Mouse (Mus musculus) liver, embryonic 14.5 days (tissue): ENCODE measurements around the gene Hhat. TPM values are rescaled to one million over a fixed set of nuclear protein-coding genes. Genes with fewer than 3 reads are reported as not detected.

ENCODE experiments used
- ATAC-seq: fragments of 200-750 bp; cut with Nextera tagmentation; 2 replicates; pipeline ENCODE4 v1.8.0; 2017; ENCODE audit warnings: moderate number of reproducible peaks, mild to moderate bottlenecking, moderate library complexity; ENCODE audit not compliant: insufficient read depth
- DNase-seq, 3 experiments: peaks; one replicate each; pipeline ENCODE4 v3.0.0-alpha.2; 2012 to 2013; ENCODE audit warnings: low read depth in 3 of 3, low spot score in 3 of 3
- H3K27ac ChIP-seq: fragments of 300-500 bp; sonication (generic); 2 replicates; pipeline ENCODE4 v1.5.1; 2014; ENCODE audit warnings: moderate library complexity, mild to moderate bottlenecking, control low read depth, inconsistent platforms
- H3K27me3 ChIP-seq: fragments of 300-500 bp; sonication (generic); 2 replicates; pipeline ENCODE4 v1.6.1; 2014; ENCODE audit warnings: mild to moderate bottlenecking, low read length, moderate library complexity; ENCODE audit not compliant: control insufficient read depth, insufficient read depth
- H3K36me3 ChIP-seq: fragments of 300-500 bp; sonication (generic); replicated peaks from 2 replicates; pipeline ENCODE4 v1.6.1; 2014; ENCODE audit warnings: low read depth; ENCODE audit not compliant: control insufficient read depth, insufficient read depth
- H3K4me1 ChIP-seq, 2 experiments: fragments of 200-500 bp in 1 of 2; fragments of 300-500 bp in 1 of 2; sonication (generic) in 1 of 2; replicated peaks; 2 replicates each; pipeline ENCODE4 v1.6.1; 2012 to 2014; ENCODE audit warnings: antibody characterized with exemption in 1 of 2, inconsistent platforms in 1 of 2, low read length in 1 of 2; ENCODE audit not compliant: control insufficient read depth in 2 of 2, insufficient read depth in 2 of 2
- H3K4me2 ChIP-seq: fragments of 300-500 bp; sonication (generic); 2 replicates; pipeline ENCODE4 v1.6.1; 2014; ENCODE audit warnings: low read depth, mild to moderate bottlenecking, control low read depth, moderate library complexity
- H3K4me3 ChIP-seq, 2 experiments: fragments of 200-500 bp in 1 of 2; fragments of 300-500 bp in 1 of 2; sonication (generic) in 1 of 2; 2 replicates each; pipeline ENCODE4 v1.5.1; 2012 to 2014; ENCODE audit warnings: low read depth in 2 of 2, low read length in 2 of 2, mild to moderate bottlenecking in 2 of 2, control low read depth in 1 of 2, inconsistent platforms in 1 of 2, moderate library complexity in 1 of 2; ENCODE audit not compliant: insufficient read depth in 1 of 2
- H3K9ac ChIP-seq: fragments of 300-500 bp; sonication (generic); replicated peaks from 2 replicates; pipeline ENCODE4 v1.6.1; 2014; ENCODE audit warnings: mild to moderate bottlenecking, control low read depth, moderate library complexity
- H3K9me3 ChIP-seq: fragments of 300-500 bp; sonication (generic); 2 replicates; pipeline ENCODE4 v1.6.1; 2016; ENCODE audit warnings: low read length, mixed read lengths; ENCODE audit not compliant: control insufficient read depth
- CTCF ChIP-seq: IDR thresholded peaks from 2 replicates; pipeline ENCODE4 v1.5.1; 2016; ENCODE audit warnings: antibody characterized with exemption, low read depth, control low read depth
- EP300 ChIP-seq: IDR thresholded peaks from 2 replicates; pipeline ENCODE4 v1.6.1; 2016; ENCODE audit warnings: antibody characterized with exemption, low read depth
- WGBS: fragments of 180-500 bp; shearing (Covaris S2); extraction: QIAGEN DNeasy Blood & Tissue Kit; methylation state at CpG from one replicate; pipeline ENCODE4 v1.1.7; 2014; ENCODE audit not compliant: insufficient replicate concordance; 5-methylcytosine and 5-hydroxymethylcytosine counted together
- polyA plus RNA-seq, 2 experiments: library from polyadenylated mRNA; depleted of rRNA in 1 of 2; stranded (reverse) in 1 of 2; unstranded in 1 of 2; fragments of >200 nt; fragmentation: Nextera tagmentation in 1 of 2; extraction: Ambion mirVana in 1 of 2; gene quantifications; 2 replicates each; pipeline versions ENCODE4 v1.2.1 to v1.2.3; 2012 to 2014

Gene Hhat
- polyA plus RNA-seq, 2 experiments, result 0.73 to 1.4 TPM

DNA sequence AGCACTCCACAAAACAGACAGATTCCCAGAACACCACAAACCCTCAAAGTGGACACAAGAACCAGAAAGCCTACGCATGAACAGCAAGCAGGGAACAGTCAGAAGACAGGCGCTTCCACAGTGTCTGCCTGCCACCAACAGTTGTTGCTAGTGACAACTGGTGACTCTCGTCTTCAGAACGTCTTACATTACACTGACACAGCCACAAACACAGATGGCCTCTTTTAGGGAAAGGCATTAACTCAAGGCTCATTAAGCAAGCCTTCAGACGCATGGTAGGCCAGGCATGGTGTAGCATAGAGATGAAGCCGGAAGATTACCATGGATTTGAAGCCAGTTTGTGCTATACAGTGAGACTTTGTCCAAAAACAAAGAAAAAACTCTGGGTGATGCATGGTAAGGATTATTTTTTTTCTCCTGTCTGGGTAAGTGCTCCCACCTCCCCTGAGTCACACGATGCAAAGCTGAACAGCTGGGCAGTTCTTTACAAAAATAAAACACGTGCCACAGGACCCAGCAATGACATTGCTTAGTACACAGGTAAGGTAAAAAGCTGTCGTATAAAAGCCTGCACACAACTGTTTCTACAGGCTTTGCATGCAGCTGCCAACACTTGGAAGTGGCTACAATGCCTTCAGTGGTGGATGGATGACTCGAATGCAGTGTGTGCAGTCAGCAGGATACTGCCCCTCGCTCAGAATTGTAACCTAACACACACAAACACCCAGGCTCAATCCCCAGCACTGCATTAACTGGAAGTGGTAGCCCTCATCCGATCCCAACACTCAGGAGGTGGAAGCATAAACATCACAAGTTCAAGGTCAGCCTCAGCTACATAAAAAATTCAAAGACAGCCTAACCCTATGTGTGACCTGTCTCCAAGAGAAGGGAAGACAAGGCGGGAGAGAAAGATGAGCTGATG lies 15.1 kb downstream of the Hhat start:
- Histone ChIP-seq H3K4me3 (no peak overlapping the region), H3K27ac (no peak overlapping the region), H3K4me2 (no peak overlapping the region), H3K9ac (no peak overlapping the region), H3K27me3 (no peaks in the 10 kb centered on the region), H3K4me1 (peaks cover 0 to 2% of the 10 kb centered on the region in 2 experiments; a peak in 2 of 4 replicates), H3K36me3 (no peaks in the 10 kb centered on the region), H3K9me3 (no peaks in the 10 kb centered on the region)
- ATAC-seq, result no peak
- 66% methylated on average over 13 of the region's 13 CpGs for WGBS
- no peak for TF ChIP-seq CTCF
- no peak for TF ChIP-seq EP300
- DNase-seq, result no peak

DNA sequence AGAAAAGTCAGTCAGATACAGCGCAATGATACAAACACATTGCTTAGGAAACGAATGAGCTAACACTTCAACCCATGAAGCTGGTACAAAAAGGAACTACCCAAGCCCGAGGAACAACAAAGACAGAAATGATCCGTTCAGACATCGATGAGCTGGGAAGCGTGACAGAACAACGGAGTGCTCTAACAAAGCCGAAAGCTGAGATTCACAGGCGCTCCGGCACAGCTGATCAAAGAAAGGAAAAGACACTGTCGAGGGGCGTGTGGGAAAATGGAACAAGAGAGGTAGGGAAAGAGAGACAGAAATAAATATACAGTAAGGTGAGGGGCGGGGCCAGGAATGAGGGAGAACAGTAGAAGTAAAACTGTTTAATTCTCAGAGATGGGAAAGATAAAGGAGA lies 15.8 kb downstream of the Hhat start:
- no peak overlapping the region for H3K27ac ChIP-seq
- TF ChIP-seq EP300 (no peak), CTCF (no peak)
- 74% methylated on average over 13 of the region's 13 CpGs for WGBS

DNA sequence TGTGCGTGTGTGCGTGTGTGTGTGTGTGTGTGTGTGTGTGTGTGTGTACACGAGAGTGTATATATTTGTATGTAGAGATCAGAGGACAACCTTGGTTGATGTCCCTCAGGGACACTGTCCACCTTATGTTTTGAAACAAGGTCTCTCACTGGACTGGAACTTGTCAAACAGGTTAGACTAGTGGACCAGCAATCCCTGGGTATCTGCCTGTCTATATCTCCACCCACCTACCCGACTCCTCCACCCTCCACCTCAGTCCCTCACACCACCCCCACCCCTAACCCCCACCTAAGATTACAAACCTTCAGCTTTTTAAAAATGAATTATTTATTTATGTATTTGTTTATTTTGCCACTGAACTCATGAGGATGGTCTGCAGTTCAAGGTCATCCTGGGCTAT lies 16.8 kb downstream of the Hhat start:
- no peak for DNase-seq
- Histone ChIP-seq H3K9me3 (no peaks in the 10 kb centered on the region), H3K9ac (no peak overlapping the region), H3K4me3 (no peak overlapping the region), H3K36me3 (no peaks in the 10 kb centered on the region), H3K27ac (no peak overlapping the region), H3K4me2 (no peak overlapping the region), H3K27me3 (no peaks in the 10 kb centered on the region), H3K4me1 (peaks cover 0 to 2% of the 10 kb centered on the region in 2 experiments; a peak in 1 of 4 replicates)
- 55% methylated on average over 4 of the region's 4 CpGs for WGBS
- TF ChIP-seq EP300, result no peak
- no peak for TF ChIP-seq CTCF
- ATAC-seq, result no peak

More for the DNA sequence above, 15.8 kb downstream of the Hhat start:
- H3K9me3 ChIP-seq, result no peaks in the 10 kb centered on the region
- DNase-seq, result no peak
- no peak overlapping the region for H3K4me2 ChIP-seq
- H3K27me3 ChIP-seq, result no peaks in the 10 kb centered on the region
- H3K4me1 ChIP-seq, result peaks cover 0 to 2% of the 10 kb centered on the region in 2 experiments; a peak in 2 of 4 replicates
- H3K9ac ChIP-seq, result no peak overlapping the region
- no peak overlapping the region for H3K4me3 ChIP-seq
- ATAC-seq, result no peak
- no peaks in the 10 kb centered on the region for H3K36me3 ChIP-seq

- TF ChIP-seq CTCF (no peak), EP300 (no peak)
- H3K4me2 ChIP-seq, result peak overlapping the region; percentile 24; the same call in 1 of the 2 replicates
- H3K4me3 ChIP-seq, result peak overlapping the region; percentile 17 to 41; a peak in 2 of 4 replicates
- H3K4me1 ChIP-seq, result peaks cover 0 to 2% of the 10 kb centered on the region in 2 experiments; a peak in 1 of 4 replicates
- DNase-seq, result no peak
- H3K27me3 ChIP-seq, result no peaks in the 10 kb centered on the region
- no peaks in the 10 kb centered on the region for H3K36me3 ChIP-seq
- H3K27ac ChIP-seq, result no peak overlapping the region
- H3K9ac ChIP-seq, result no peak overlapping the region
- H3K9me3 ChIP-seq, result no peaks in the 10 kb centered on the region
- 15% methylated on average over 8 of the region's 8 CpGs for WGBS
- peak; percentile 53; the same call in 1 of the 2 replicates for ATAC-seq
These were observed 18.1 kb downstream of the Hhat start for GRCm38 (mm10) chr1:192752659-192753601.
